Mouse (Mus musculus) neural tube, embryonic 12.5 days (tissue): ENCODE measurements around the gene Klf15. TPM values are rescaled to one million over a fixed set of nuclear protein-coding genes. Genes with fewer than 3 reads are reported as not detected.

ENCODE experiments used
- ATAC-seq: fragments of 200-750 bp; cut with Nextera tagmentation; 2 replicates; pipeline ENCODE4 v1.8.0; 2017; ENCODE audit warnings: low read depth, mild to moderate bottlenecking, moderate TSS enrichment, moderate library complexity; ENCODE audit not compliant: low FRiP score
- H3K27ac ChIP-seq: fragments of 300-500 bp; sonication (generic); 2 replicates; pipeline ENCODE4 v1.5.1; 2016
- H3K27me3 ChIP-seq: fragments of 300-500 bp; sonication (generic); replicated peaks from 2 replicates; pipeline ENCODE4 v1.6.1; 2016; ENCODE audit warnings: mild to moderate bottlenecking
- H3K36me3 ChIP-seq: fragments of 300-500 bp; sonication (generic); 2 replicates; pipeline ENCODE4 v1.6.1; 2016; ENCODE audit warnings: mild to moderate bottlenecking
- H3K4me1 ChIP-seq: fragments of 300-500 bp; sonication (generic); 2 replicates; pipeline ENCODE4 v1.6.1; 2016
- H3K4me2 ChIP-seq: fragments of 300-500 bp; sonication (generic); replicated peaks from 2 replicates; pipeline ENCODE4 v1.6.1; 2016; ENCODE audit warnings: mild to moderate bottlenecking
- H3K4me3 ChIP-seq: fragments of 300-500 bp; sonication (generic); 2 replicates; pipeline ENCODE4 v1.5.1; 2016
- H3K9ac ChIP-seq: fragments of 300-500 bp; sonication (generic); 2 replicates; pipeline ENCODE4 v1.6.1; 2016; ENCODE audit warnings: mild to moderate bottlenecking
- H3K9me3 ChIP-seq: fragments of 300-500 bp; sonication (generic); 2 replicates; pipeline ENCODE4 v1.6.1; 2016; ENCODE audit warnings: mild to moderate bottlenecking
- WGBS: fragments of 180-500 bp; shearing (Covaris S2); methylation state at CpG from one replicate; pipeline ENCODE4 v1.1.7; 2016; 5-methylcytosine and 5-hydroxymethylcytosine counted together
- polyA plus RNA-seq: library from polyadenylated mRNA; unstranded; fragments of >200 nt; fragmentation: Nextera tagmentation; extraction: Ambion mirVana; gene quantifications from 2 replicates; pipeline ENCODE4 v1.2.1, GENCODE M21; 2016

The Klf15 gene
- polyA plus RNA-seq, 1 experiment from 2014 or later, result 6.6 TPM

- Histone ChIP-seq H3K4me1 (peaks cover 14% of the 10 kb centered on the region), H3K4me2 (no peak overlapping the region), H3K9me3 (no peaks in the 10 kb centered on the region), H3K27me3 (peaks cover 23% of the 10 kb centered on the region; the same call in 1 of the 2 replicates), H3K9ac (no peak overlapping the region), H3K27ac (no peak overlapping the region), H3K36me3 (no peaks in the 10 kb centered on the region), H3K4me3 (no peak overlapping the region)
- no peak for ATAC-seq
- 85% methylated on average over 10 of the region's 10 CpGs for WGBS
Observed at GRCm38 (mm10) chr6:90466079-90466478, 3.7 kb downstream of the Klf15 start.

GRCm38 (mm10) chr6:90466847-90467410 is 4.6 kb downstream of the Klf15 start:
- H3K27ac ChIP-seq, result no peak overlapping the region
- peaks cover 14% of the 10 kb centered on the region for H3K4me1 ChIP-seq
- peaks cover 16% of the 10 kb centered on the region; the same call in 1 of the 2 replicates for H3K27me3 ChIP-seq
- no peak overlapping the region for H3K9ac ChIP-seq
- H3K4me3 ChIP-seq, result no peak overlapping the region
- no peaks in the 10 kb centered on the region for H3K9me3 ChIP-seq
- WGBS, result 88% methylated on average over 12 of the region's 12 CpGs
- H3K4me2 ChIP-seq, result no peak overlapping the region
- no peak for ATAC-seq
- H3K36me3 ChIP-seq, result no peaks in the 10 kb centered on the region

- no peak overlapping the region for H3K4me3 ChIP-seq
- H3K27ac ChIP-seq, result no peak overlapping the region
- no peaks in the 10 kb centered on the region for H3K36me3 ChIP-seq
- no peak for ATAC-seq
- no peaks in the 10 kb centered on the region for H3K9me3 ChIP-seq
- H3K9ac ChIP-seq, result no peak overlapping the region
- 81% methylated on average over 1 of the region's 1 CpGs for WGBS
- peaks cover 15% of the 10 kb centered on the region; the same call in 1 of the 2 replicates for H3K27me3 ChIP-seq
- peaks cover 9% of the 10 kb centered on the region for H3K4me1 ChIP-seq
- H3K4me2 ChIP-seq, result no peak overlapping the region
Observed at GRCm38 (mm10) chr6:90468216-90468615, 5.8 kb downstream of the Klf15 start.

- no peak overlapping the region for H3K4me2 ChIP-seq
- H3K27me3 ChIP-seq, result 0 out of 2 replicates have a peak, but pooled peaks cover 11% of the 10 kb centered on the region
- H3K4me1 ChIP-seq, result 0 out of 2 replicates have a peak, but pooled peaks cover under 1% of the 10 kb centered on the region
- no peak for ATAC-seq
- no peaks in the 10 kb centered on the region for H3K36me3 ChIP-seq
- H3K4me3 ChIP-seq, result no peak overlapping the region
- no peaks in the 10 kb centered on the region for H3K9me3 ChIP-seq
- 88% methylated on average over 6 of the region's 6 CpGs for WGBS
- no peak overlapping the region for H3K27ac ChIP-seq
- no peak overlapping the region for H3K9ac ChIP-seq
Observed at GRCm38 (mm10) chr6:90469041-90469440, 6.7 kb downstream of the Klf15 start.

GRCm38 (mm10) chr6:90470255-90470654 is 7.9 kb downstream of the Klf15 start:
- Histone ChIP-seq H3K4me3 (no peak overlapping the region), H3K9me3 (no peaks in the 10 kb centered on the region), H3K36me3 (no peaks in the 10 kb centered on the region), H3K27me3 (0 out of 2 replicates have a peak, but pooled peaks cover 2% of the 10 kb centered on the region), H3K27ac (no peak overlapping the region), H3K4me2 (no peak overlapping the region), H3K4me1 (no peaks in the 10 kb centered on the region), H3K9ac (no peak overlapping the region)
- WGBS, result 88% methylated on average over 2 of the region's 2 CpGs
- no peak for ATAC-seq

- H3K27ac ChIP-seq, result no peak overlapping the region
- H3K9ac ChIP-seq, result no peak overlapping the region
Observed at GRCm38 (mm10) chr6:90470947-90471541, 8.7 kb downstream of the Klf15 start.

GRCm38 (mm10) chr6:90472079-90472478 is 9.7 kb downstream of the Klf15 start:
- ATAC-seq, result no peak
- WGBS, result 71% methylated on average over 4 of the region's 4 CpGs
- Histone ChIP-seq H3K9ac (no peak overlapping the region), H3K4me2 (no peak overlapping the region), H3K9me3 (no peaks in the 10 kb centered on the region), H3K27ac (no peak overlapping the region), H3K36me3 (no peaks in the 10 kb centered on the region), H3K4me1 (peaks cover 3% of the 10 kb centered on the region; the same call in 1 of the 2 replicates), H3K4me3 (no peak overlapping the region), H3K27me3 (no peaks in the 10 kb centered on the region)

More at GRCm38 (mm10) chr6:90470947-90471541, 8.7 kb downstream of the Klf15 start:
- no peak for ATAC-seq
- H3K4me1 ChIP-seq, result no peaks in the 10 kb centered on the region
- no peaks in the 10 kb centered on the region for H3K36me3 ChIP-seq
- 62% methylated on average over 12 of the region's 12 CpGs for WGBS
- no peaks in the 10 kb centered on the region for H3K9me3 ChIP-seq
- H3K4me3 ChIP-seq, result no peak overlapping the region
- no peak overlapping the region for H3K4me2 ChIP-seq
- no peaks in the 10 kb centered on the region for H3K27me3 ChIP-seq

GRCm38 (mm10) chr6:90472697-90473096 is 10.3 kb downstream of the Klf15 start:
- no peaks in the 10 kb centered on the region for H3K9me3 ChIP-seq
- ATAC-seq, result no peak
- peaks cover 6% of the 10 kb centered on the region; the same call in 1 of the 2 replicates for H3K4me1 ChIP-seq
- H3K27me3 ChIP-seq, result no peaks in the 10 kb centered on the region
- no peak overlapping the region for H3K4me3 ChIP-seq
- no peaks in the 10 kb centered on the region for H3K36me3 ChIP-seq
- H3K9ac ChIP-seq, result no peak overlapping the region
- H3K4me2 ChIP-seq, result no peak overlapping the region
- no peak overlapping the region for H3K27ac ChIP-seq
- 89% methylated on average over 3 of the region's 3 CpGs for WGBS

GRCm38 (mm10) chr6:90473630-90474360 is 11.4 kb downstream of the Klf15 start:
- WGBS, result 94% methylated on average over 24 of the region's 24 CpGs

GRCm38 (mm10) chr6:90474361-90474750 is 12.0 kb downstream of the Klf15 start:
- H3K4me1 ChIP-seq, result peaks cover 6% of the 10 kb centered on the region; the same call in 1 of the 2 replicates
- 89% methylated on average over 3 of the region's 3 CpGs for WGBS
- no peaks in the 10 kb centered on the region for H3K9me3 ChIP-seq
- H3K4me3 ChIP-seq, result no peak overlapping the region
- H3K4me2 ChIP-seq, result no peak overlapping the region
- no peak for ATAC-seq
- no peak overlapping the region for H3K9ac ChIP-seq
- H3K36me3 ChIP-seq, result no peaks in the 10 kb centered on the region
- H3K27me3 ChIP-seq, result no peaks in the 10 kb centered on the region
- no peak overlapping the region for H3K27ac ChIP-seq

More at GRCm38 (mm10) chr6:90473630-90474360, 11.4 kb downstream of the Klf15 start:
- ATAC-seq, result no peak
- H3K4me1 ChIP-seq, result peaks cover 6% of the 10 kb centered on the region; the same call in 1 of the 2 replicates
- no peak overlapping the region for H3K4me3 ChIP-seq
- H3K27me3 ChIP-seq, result no peaks in the 10 kb centered on the region
- H3K9ac ChIP-seq, result no peak overlapping the region
- H3K4me2 ChIP-seq, result no peak overlapping the region
- H3K27ac ChIP-seq, result no peak overlapping the region
- H3K36me3 ChIP-seq, result no peaks in the 10 kb centered on the region
- H3K9me3 ChIP-seq, result no peaks in the 10 kb centered on the region

GRCm38 (mm10) chr6:90475176-90475853 is 12.9 kb downstream of the Klf15 start:
- H3K4me3 ChIP-seq, result no peak overlapping the region
- ATAC-seq, result no peak
- H3K4me2 ChIP-seq, result no peak overlapping the region
- H3K4me1 ChIP-seq, result peaks cover 6% of the 10 kb centered on the region; the same call in 1 of the 2 replicates
- H3K9me3 ChIP-seq, result no peaks in the 10 kb centered on the region
- H3K36me3 ChIP-seq, result no peaks in the 10 kb centered on the region
- H3K27me3 ChIP-seq, result no peaks in the 10 kb centered on the region
- H3K27ac ChIP-seq, result no peak overlapping the region
- no peak overlapping the region for H3K9ac ChIP-seq
- WGBS, result 75% methylated on average over 4 of the region's 4 CpGs

- H3K36me3 ChIP-seq, result no peaks in the 10 kb centered on the region
- 81% methylated on average over 3 of the region's 3 CpGs for WGBS
- H3K4me1 ChIP-seq, result peaks cover 6% of the 10 kb centered on the region; the same call in 1 of the 2 replicates
- no peak overlapping the region for H3K4me3 ChIP-seq
- no peak overlapping the region for H3K27ac ChIP-seq
- no peaks in the 10 kb centered on the region for H3K9me3 ChIP-seq
- ATAC-seq, result no peak
- H3K9ac ChIP-seq, result no peak overlapping the region
- H3K27me3 ChIP-seq, result no peaks in the 10 kb centered on the region
- H3K4me2 ChIP-seq, result no peak overlapping the region
Observed at GRCm38 (mm10) chr6:90475854-90476212, 13.5 kb downstream of the Klf15 start.
